Mouse (Mus musculus) heart, embryonic 16.5 days (tissue): Measurements from ENCODE around the gene Olfr54. TPM values are rescaled to one million over a fixed set of nuclear protein-coding genes. Genes with fewer than 3 reads are reported as not detected.
"Not testable (repeated sequence)": the region's sequence is repeated elsewhere in the genome, so short reads cannot be mapped to it uniquely, and the experiment has no call there.

Experiments used
- ATAC-seq: fragments of 200-750 bp; cut with Nextera tagmentation; replicated peaks from 2 replicates; pipeline ENCODE4 v1.8.0; 2017; ENCODE audit warnings: moderate number of reproducible peaks; ENCODE audit not compliant: insufficient read depth, low FRiP score; ENCODE audit errors: extremely low read depth
- H3K27ac ChIP-seq: fragments of 300-500 bp; sonication (generic); 2 replicates; pipeline ENCODE4 v1.5.1; 2014; ENCODE audit warnings: mild to moderate bottlenecking, low read length, control low read depth, moderate library complexity
- H3K27me3 ChIP-seq: fragments of 300-500 bp; sonication (generic); 2 replicates; pipeline ENCODE4 v1.6.1; 2014; ENCODE audit warnings: low read length, mixed read lengths; ENCODE audit not compliant: control insufficient read depth, insufficient read depth
- H3K36me3 ChIP-seq: fragments of 300-500 bp; sonication (generic); 2 replicates; pipeline ENCODE4 v1.6.1; 2014; ENCODE audit not compliant: control insufficient read depth, insufficient read depth
- H3K4me1 ChIP-seq: fragments of 300-500 bp; sonication (generic); 2 replicates; pipeline ENCODE4 v1.6.1; 2014; ENCODE audit warnings: low read length, mixed read lengths; ENCODE audit not compliant: control insufficient read depth, insufficient read depth
- H3K4me2 ChIP-seq: fragments of 300-500 bp; sonication (generic); 2 replicates; pipeline ENCODE4 v1.6.1; 2014; ENCODE audit warnings: low read depth, mild to moderate bottlenecking, control low read depth, low read length
- H3K4me3 ChIP-seq: fragments of 300-500 bp; sonication (generic); 2 replicates; pipeline ENCODE4 v1.5.1; 2014; ENCODE audit warnings: mild to moderate bottlenecking, control low read depth, low read length
- H3K9ac ChIP-seq: fragments of 300-500 bp; sonication (generic); 2 replicates; pipeline ENCODE4 v1.6.1; 2014; ENCODE audit warnings: low read length, control low read depth
- H3K9me3 ChIP-seq: fragments of 300-500 bp; sonication (generic); replicated peaks from 2 replicates; pipeline ENCODE4 v1.6.1; 2016; ENCODE audit warnings: low read length; ENCODE audit not compliant: control insufficient read depth
- WGBS: fragments of 180-500 bp; shearing (Covaris S2); extraction: QIAGEN DNeasy Blood & Tissue Kit; methylation state at CpG from one replicate; pipeline ENCODE4 v1.1.7; 2014; 5-methylcytosine and 5-hydroxymethylcytosine counted together
- polyA plus RNA-seq: library from polyadenylated mRNA; unstranded; fragments of >200 nt; fragmentation: Nextera tagmentation; extraction: Ambion mirVana; gene quantifications from 2 replicates; pipeline ENCODE4 v1.2.1, GENCODE M21; 2015

The Olfr54 gene
- polyA plus RNA-seq: not detected in 2 replicates

GRCm38 (mm10) chr11:51013936-51014335, at the start of gene Olfr54:
Olfr54 (plus strand) TSS chr11:51014236.
- no peak for ATAC-seq
- no peaks in the 10 kb centered on the region for H3K4me1 ChIP-seq
- H3K9ac ChIP-seq: no peak within 1 kb of the TSS
- H3K4me2 ChIP-seq: no peak within 1 kb of the TSS
- no peaks in the 10 kb centered on the region for H3K9me3 ChIP-seq
- no peaks in the 10 kb centered on the region for H3K36me3 ChIP-seq
- WGBS: 53% methylated on average over 1 of the region's 1 CpGs
- H3K4me3 ChIP-seq: no peak within 1 kb of the TSS
- H3K27me3 ChIP-seq: no peaks in the 10 kb centered on the region
- H3K27ac ChIP-seq: no peak within 1 kb of the TSS

DNA sequence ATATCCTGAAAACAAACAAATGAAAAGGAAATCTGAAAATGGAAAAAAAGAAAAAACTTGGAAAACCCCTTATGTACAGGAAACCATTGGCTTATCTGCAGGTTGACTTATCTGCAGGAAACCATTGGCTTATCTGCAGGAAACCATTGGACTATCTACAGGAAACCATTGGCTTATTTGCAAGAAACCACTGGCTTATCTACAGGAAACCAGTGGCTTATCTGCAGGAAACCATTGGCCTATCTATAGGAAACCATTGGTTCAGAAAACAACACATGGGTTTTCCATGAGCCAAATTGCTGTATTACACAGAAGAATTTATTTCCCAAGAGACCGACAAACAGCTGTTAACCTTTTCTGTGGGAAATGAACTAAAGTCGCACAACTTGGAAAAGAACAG, 49.1 kb upstream of the Olfr54 start:
- no peaks in the 10 kb centered on the region for H3K36me3 ChIP-seq
- no peak overlapping the region for H3K27ac ChIP-seq
- H3K4me2 ChIP-seq: no peak overlapping the region
- no peaks in the 10 kb centered on the region for H3K4me1 ChIP-seq
- H3K9ac ChIP-seq: no peak overlapping the region
- no peaks in the 10 kb centered on the region for H3K9me3 ChIP-seq
- H3K4me3 ChIP-seq: no peak overlapping the region
- WGBS: 59% methylated on average over 2 of the region's 2 CpGs
- no peak for ATAC-seq
- no peaks in the 10 kb centered on the region; the same call in 1 of the 2 replicates for H3K27me3 ChIP-seq

- Histone ChIP-seq H3K4me1 (no peaks in the 10 kb centered on the region), H3K36me3 (no peaks in the 10 kb centered on the region), H3K4me2 (no peak within 1 kb of the TSS), H3K4me3 (no peak within 1 kb of the TSS), H3K9ac (no peak within 1 kb of the TSS), H3K27me3 (no peaks in the 10 kb centered on the region; the same call in 1 of the 2 replicates), H3K27ac (no peak within 1 kb of the TSS), H3K9me3 (no peaks in the 10 kb centered on the region)
- 89% methylated on average over 11 of the region's 11 CpGs for WGBS
- ATAC-seq: no peak
Observed at GRCm38 (mm10) chr11:50966230-50966629, 47.8 kb upstream of the Olfr54 start, which contains the start of gene Olfr1378. Olfr1378 (plus strand) TSS chr11:50966530.

GRCm38 (mm10) chr11:50977216-50977615, 36.8 kb upstream of the Olfr54 start:
- Histone ChIP-seq H3K4me2 (no peak overlapping the region), H3K27ac (no peak overlapping the region), H3K9me3 (no peaks in the 10 kb centered on the region), H3K4me3 (no peak overlapping the region), H3K9ac (no peak overlapping the region), H3K36me3 (no peaks in the 10 kb centered on the region), H3K4me1 (no peaks in the 10 kb centered on the region), H3K27me3 (peaks cover 6% of the 10 kb centered on the region)
- 63% methylated on average over 4 of the region's 4 CpGs for WGBS
- ATAC-seq: no peak

- no peak for ATAC-seq
- Histone ChIP-seq H3K4me3 (no peak within 1 kb of the TSS), H3K9me3 (no peaks in the 10 kb centered on the region), H3K36me3 (no peaks in the 10 kb centered on the region), H3K9ac (no peak within 1 kb of the TSS), H3K27ac (no peak within 1 kb of the TSS), H3K4me1 (no peaks in the 10 kb centered on the region), H3K27me3 (peaks cover 21% of the 10 kb centered on the region), H3K4me2 (no peak within 1 kb of the TSS)
- WGBS: 64% methylated on average over 5 of the region's 5 CpGs
Observed at GRCm38 (mm10) chr11:50981667-50982066, 32.4 kb upstream of the Olfr54 start, which contains the start of gene Olfr1377. Olfr1377 (plus strand) TSS chr11:50981967.

DNA sequence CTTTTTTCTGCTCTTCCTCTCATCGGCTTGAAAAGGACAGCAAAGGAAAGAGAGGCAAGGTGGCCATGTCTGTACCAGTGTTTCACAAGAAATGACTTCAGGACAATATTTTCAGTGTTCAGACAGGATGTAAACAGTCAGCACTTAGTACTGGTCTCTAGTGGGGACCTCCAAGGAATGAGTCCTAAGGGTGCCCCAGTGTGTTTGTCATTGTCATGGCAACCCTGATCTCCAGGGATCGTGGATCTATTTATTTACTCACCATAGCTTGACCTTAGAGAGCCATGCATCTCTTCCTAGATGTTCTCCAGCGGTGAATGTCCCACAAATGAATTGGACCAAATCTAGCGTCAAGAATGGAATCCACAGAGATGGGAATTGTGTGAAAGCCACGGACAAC, 10.7 kb upstream of the Olfr54 start, which contains the start of gene Olfr51:
Olfr51 (plus strand) TSS at position 301 of the 400 bp plus-strand sequence.
- H3K27ac ChIP-seq: no peak within 1 kb of the TSS
- H3K9ac ChIP-seq: no peak within 1 kb of the TSS
- WGBS: 73% methylated on average over 5 of the region's 5 CpGs
- no peak for ATAC-seq
- no peak within 1 kb of the TSS for H3K4me2 ChIP-seq
- no peaks in the 10 kb centered on the region for H3K27me3 ChIP-seq
- no peaks in the 10 kb centered on the region for H3K9me3 ChIP-seq
- no peaks in the 10 kb centered on the region for H3K36me3 ChIP-seq
- no peak within 1 kb of the TSS for H3K4me3 ChIP-seq
- no peaks in the 10 kb centered on the region for H3K4me1 ChIP-seq

DNA sequence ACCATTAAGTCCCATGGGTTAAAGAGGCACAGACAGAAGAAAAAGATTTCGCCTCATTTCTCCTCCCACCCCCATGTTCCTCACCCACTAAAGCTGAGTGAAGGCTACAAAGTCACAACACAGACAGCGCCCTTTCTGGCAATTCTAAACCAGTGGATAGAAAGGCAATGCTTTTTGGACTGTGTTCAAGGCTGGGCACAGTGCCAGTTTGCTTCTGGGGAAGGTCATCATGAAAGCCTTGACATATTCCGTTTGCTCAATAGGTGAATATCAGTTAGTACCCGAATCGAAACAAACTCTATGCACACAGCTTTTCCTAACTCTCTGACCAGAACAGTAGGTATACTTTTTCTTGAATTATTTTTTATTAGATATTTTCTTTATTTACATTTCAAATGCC, 2.2 kb upstream of the Olfr54 start:
- H3K27me3 ChIP-seq: no peaks in the 10 kb centered on the region
- H3K27ac ChIP-seq: no peak overlapping the region
- H3K36me3 ChIP-seq: no peaks in the 10 kb centered on the region
- no peak overlapping the region for H3K4me3 ChIP-seq
- 28% methylated on average over 5 of the region's 5 CpGs for WGBS
- no peak overlapping the region for H3K4me2 ChIP-seq
- H3K4me1 ChIP-seq: no peaks in the 10 kb centered on the region
- no peak for ATAC-seq
- H3K9me3 ChIP-seq: no peaks in the 10 kb centered on the region
- no peak overlapping the region for H3K9ac ChIP-seq

DNA sequence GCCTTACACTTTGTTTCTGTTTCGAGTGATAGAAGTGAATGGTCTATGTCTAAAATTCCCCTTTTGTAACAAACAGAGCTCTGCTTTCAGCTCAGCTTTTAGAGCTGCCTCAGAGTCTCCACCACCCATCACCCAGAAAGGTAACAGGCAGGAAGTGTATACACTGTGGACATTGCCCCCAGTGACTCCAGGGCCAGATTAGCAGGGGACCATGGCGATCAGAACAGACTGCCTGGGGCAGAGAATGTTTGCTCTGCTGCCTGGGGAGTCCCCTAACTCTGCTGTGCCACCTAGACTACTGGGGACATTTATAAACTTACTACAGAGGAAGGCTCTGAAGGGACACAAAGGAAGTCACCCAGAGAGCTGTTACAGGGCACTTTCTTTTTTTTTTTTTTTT, 2.3 kb downstream of the Olfr54 start:
- H3K4me2 ChIP-seq: no peak overlapping the region
- H3K27ac ChIP-seq: no peak overlapping the region
- no peak overlapping the region for H3K4me3 ChIP-seq
- WGBS: 51% methylated on average over 2 of the region's 2 CpGs
- ATAC-seq: no peak
- no peaks in the 10 kb centered on the region for H3K27me3 ChIP-seq
- H3K36me3 ChIP-seq: no peaks in the 10 kb centered on the region
- H3K4me1 ChIP-seq: no peaks in the 10 kb centered on the region
- no peaks in the 10 kb centered on the region for H3K9me3 ChIP-seq
- no peak overlapping the region for H3K9ac ChIP-seq

GRCm38 (mm10) chr11:51026811-51027210, 12.8 kb downstream of the Olfr54 start:
- ATAC-seq, H3K9ac ChIP-seq, H3K36me3 ChIP-seq, H3K27me3 ChIP-seq, H3K4me3 ChIP-seq, H3K27ac ChIP-seq, H3K4me2 ChIP-seq, H3K9me3 ChIP-seq, H3K4me1 ChIP-seq: not testable (repeated sequence)
- 81% methylated on average over 11 of the region's 11 CpGs for whole genome bisulfite sequencing
